Mouse (Mus musculus): ENCODE data around the gene Dnah11.

Dnah11 gene

GRCm38 (mm10) chr12:118198386-118199093 is at the start of gene Dnah11:
TSS of gene Dnah11 (minus strand) at chr12:118199043.
- peak; percentile 51 for DNase-seq (ENCODE audit: low read depth, low spot score)

GRCm38 (mm10) chr12:118221182-118221581 is 22.3 kb upstream of the Dnah11 start:
- no peak for DNase-seq (ENCODE audit: low read depth, low spot score)

GRCm38 (mm10) chr12:118220062-118220461 is 21.2 kb upstream of the Dnah11 start:
- no peak for DNase-seq (ENCODE audit: low read depth, low spot score)

GRCm38 (mm10) chr12:118212163-118212562 is 13.3 kb upstream of the Dnah11 start:
- DNase-seq (ENCODE audit: low read depth, low spot score) = no peak

GRCm38 (mm10) chr12:118196583-118196982 is 2.3 kb downstream of the Dnah11 start:
- DNase-seq (ENCODE audit: low read depth, low spot score) = no peak

DNA sequence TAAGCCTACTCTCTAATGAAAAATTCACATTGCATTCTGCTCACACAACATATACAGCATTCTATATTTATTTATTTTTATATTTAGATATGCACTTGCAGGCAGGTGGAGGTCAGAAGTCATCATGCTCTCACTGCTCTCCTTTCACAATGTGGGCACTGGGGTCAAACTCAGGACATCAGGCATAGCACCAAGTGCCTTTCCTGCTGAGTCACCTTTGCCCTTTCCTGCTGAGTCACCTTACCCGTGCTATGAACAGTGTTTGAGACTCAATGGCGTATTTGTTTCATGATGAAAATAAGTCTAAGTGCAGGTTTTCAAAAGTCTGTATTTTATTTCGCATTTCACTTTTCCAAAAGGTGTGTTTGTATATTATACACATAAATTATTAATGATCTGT is 9.3 kb downstream of the Dnah11 start:
- DNase-seq (ENCODE audit: low read depth, low spot score) = no peak

GRCm38 (mm10) chr12:118187663-118188062 is 11.2 kb downstream of the Dnah11 start:
- DNase-seq (ENCODE audit: low read depth, low spot score) = no peak

DNA sequence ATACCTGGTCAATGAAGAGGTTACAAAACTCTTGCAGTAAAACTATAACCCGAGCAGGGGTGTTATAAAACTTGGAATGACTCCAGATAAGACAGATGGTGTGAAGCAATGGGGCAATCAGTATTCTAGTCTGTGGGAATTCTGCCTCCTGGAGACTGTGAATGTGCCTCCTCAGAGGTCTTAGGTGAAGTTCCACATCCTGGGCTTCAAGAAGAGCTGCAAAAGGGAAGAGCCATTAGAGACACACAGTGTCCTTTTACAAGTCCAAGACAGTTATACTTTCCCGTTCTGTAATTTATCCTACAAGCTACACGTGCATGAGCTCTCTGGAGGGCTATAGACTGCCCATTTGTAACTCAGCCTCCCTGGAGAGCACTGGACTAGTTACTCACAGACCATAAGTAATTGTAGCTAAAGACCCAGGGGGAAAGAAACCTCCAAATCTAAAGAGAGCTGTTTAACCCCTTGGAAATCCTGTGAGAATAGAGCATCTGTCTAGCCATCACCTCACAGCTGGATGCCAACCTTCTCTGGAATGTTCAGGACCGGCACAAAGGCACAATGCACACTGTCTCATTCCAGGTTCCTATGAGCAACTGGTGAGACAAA is 11.9 kb downstream of the Dnah11 start:
- no peak for DNase-seq (ENCODE audit: low read depth, low spot score)

- DNase-seq (ENCODE audit: low read depth, low spot score) = no peak
These were observed 12.5 kb downstream of the Dnah11 start for GRCm38 (mm10) chr12:118186120-118186880.

DNA sequence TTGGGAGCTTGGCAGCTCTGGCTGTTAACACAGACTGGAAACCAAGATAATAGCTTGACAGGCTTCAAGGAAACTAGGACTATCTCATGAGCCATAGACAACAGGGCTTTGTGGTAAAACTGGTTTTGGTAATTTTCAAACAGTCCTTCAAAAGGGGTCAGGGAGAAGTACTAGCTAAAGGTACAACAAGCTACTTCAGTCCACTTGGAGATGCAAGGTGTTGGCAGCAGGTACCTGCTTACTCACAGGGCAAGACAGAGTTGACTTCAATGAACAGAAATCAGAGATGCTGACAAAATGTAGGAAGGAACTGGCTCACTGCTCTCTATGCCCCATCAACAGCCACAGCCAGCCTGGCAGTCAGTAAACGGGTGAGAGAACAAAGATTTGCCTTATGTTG is 14.1 kb downstream of the Dnah11 start:
- DNase-seq (ENCODE audit: low read depth, low spot score) = no peak

DNA sequence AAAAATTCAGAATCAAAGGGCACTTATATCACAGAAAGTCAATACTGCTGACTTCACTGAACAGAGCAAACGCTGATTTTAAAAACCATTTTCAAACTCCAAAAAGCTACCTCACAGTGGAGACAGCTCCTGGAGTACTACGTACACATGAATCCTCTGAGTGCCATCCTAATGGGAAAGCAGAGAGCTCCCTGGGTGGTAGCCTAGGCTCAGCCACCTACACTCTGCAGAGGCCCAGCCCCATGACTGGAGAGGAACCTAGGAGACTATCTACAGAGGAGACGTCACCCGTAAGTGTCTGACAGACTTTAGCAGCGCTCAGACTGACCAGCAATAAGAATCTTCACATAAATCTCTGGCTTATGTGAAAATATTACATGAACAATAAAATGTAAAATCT is 21.1 kb downstream of the Dnah11 start:
- no peak for DNase-seq (ENCODE audit: low read depth, low spot score)

GRCm38 (mm10) chr12:118164785-118165184 is 34.1 kb downstream of the Dnah11 start:
- no peak for DNase-seq (ENCODE audit: low read depth, low spot score)

GRCm38 (mm10) chr12:118156986-118157385 is 41.9 kb downstream of the Dnah11 start:
- no peak for DNase-seq (ENCODE audit: low read depth, low spot score)

DNA sequence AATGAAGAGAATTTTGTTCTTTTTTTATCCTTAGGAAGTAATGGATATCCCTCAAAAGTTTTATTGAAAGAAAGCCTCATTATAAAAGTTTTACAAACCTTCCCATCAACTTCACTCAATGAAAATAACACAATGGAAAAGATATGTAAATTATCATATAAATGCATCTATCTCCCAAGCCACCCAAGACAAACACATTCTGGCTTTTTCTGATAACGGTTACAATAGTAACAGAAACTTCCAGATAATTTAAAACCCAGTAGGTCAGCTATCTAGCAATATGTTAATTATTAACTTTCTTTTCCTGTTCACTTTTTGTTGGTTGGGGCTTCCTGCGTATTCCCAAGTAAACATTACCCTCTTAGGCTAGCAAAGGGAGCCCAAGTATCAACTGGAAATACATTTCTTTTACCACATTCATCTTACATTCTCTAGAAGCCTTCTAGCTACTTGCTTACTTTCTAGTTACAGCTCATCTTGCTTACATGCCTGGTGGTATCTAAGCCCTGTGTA is 51.3 kb downstream of the Dnah11 start:
- DNase-seq (ENCODE audit: low read depth, low spot score) = no peak

DNA sequence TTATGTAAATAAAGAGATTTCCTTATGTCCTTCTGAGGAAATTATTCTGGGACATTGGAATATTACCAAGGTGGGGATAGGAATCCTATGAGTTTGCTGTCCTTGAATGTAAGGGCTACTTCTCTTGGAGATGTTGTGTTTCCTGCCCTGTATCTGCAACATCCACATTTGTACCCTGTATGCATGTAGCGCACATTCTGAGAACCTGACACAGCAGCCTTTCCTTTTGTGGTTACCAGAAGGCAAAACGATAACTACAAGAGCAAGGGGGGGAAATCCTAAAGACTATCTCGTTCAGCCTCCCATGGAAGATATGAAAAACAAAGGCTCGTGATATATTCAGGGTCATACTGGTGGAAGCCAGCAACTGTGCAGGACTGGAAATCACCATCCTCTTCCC is 70.7 kb downstream of the Dnah11 start:
- no peak for DNase-seq (ENCODE audit: low read depth, low spot score)

- DNase-seq (ENCODE audit: low read depth, low spot score) = no peak
These were observed 79.2 kb downstream of the Dnah11 start for GRCm38 (mm10) chr12:118119668-118120067.

- DNase-seq (ENCODE audit: low read depth, low spot score) = no peak
These were observed 86.2 kb downstream of the Dnah11 start for GRCm38 (mm10) chr12:118112599-118112998.

GRCm38 (mm10) chr12:118111896-118112295 is 86.9 kb downstream of the Dnah11 start:
- DNase-seq (ENCODE audit: low read depth, low spot score) = no peak

DNA sequence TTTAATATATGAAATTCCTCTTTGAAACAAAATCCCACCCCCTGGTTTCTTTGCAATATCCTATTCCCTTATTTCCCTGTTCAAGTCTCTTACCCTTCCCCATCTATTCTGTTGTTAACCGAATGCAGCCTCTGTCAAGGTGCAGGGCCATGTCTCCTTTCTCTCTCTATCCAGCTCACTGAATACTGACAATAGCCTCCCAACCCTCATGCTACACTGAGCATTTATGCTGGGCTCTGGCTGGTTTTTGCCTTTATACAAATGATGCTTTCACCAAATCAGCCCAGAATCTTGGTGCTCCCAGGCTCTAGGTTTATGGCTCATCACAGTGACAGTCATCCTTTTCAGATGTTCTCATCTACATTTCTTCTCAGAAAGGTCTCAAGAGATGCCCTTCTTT is 91.1 kb downstream of the Dnah11 start:
- no peak for DNase-seq (ENCODE audit: low read depth, low spot score)

GRCm38 (mm10) chr12:118104520-118104919 is 94.3 kb downstream of the Dnah11 start:
- no peak for DNase-seq (ENCODE audit: low read depth, low spot score)

DNA sequence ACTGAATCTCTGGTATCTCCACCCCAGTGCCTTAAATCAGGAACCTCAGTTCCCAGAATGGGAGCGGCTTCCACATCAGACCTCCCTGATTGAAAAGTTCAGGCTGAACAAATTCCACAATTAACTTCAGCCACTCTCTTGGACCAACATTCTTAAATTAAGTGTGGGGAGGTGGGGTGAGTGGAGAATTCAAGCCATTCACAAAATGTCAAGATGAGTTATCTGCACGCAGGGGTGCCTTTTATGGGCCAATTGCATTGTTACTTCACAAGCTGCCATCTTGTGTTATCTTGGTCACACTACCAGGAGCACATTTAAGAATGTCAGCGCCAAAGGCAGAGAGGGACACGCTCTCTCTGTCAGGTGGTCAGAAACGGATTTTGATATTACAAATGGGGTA is 99.1 kb downstream of the Dnah11 start:
- no peak for DNase-seq (ENCODE audit: low read depth, low spot score)

DNA sequence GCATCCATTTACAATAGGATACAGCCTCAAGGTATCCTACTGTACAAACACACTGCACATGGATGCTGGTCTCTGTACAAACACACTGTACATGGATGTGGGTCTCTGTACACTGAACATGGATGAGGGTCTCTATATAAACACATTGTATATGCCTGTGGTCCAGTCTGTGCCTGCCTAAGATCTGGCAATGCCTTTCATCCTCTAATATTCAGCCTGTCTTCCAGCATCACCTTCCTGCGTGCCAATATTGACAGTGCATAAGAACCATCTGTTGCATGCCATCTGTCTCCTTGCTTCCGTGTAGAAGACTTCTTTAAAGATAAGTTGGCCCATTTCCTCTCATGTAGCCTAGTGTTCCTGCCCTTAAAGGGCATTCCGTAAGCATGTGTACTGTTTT is 100.6 kb downstream of the Dnah11 start:
- no peak for DNase-seq (ENCODE audit: low read depth, low spot score)

DNA sequence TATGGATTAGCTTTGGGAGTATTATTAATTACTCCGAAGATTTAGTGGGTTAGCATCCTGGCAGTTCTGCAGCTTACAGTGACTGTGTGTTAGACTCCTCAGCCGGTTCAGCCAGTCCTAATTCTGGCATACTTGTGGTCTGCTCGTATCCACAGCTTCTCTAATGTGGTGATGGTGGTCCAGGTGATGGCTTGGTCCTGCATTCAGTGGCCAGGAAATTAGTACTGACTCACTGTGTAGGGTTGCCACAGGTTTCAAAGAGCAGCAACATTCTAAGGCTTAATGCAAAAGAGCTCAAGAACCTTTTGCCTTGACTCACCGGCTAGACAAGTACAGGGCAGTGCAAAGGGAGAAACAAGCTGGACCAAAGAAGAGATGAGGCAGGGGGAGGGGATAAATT is 103.9 kb downstream of the Dnah11 start:
- no peak for DNase-seq (ENCODE audit: low read depth, low spot score)
